Comparison of ENCODE assay signal across 9 mouse cellular contexts in the genomic region with DNA sequence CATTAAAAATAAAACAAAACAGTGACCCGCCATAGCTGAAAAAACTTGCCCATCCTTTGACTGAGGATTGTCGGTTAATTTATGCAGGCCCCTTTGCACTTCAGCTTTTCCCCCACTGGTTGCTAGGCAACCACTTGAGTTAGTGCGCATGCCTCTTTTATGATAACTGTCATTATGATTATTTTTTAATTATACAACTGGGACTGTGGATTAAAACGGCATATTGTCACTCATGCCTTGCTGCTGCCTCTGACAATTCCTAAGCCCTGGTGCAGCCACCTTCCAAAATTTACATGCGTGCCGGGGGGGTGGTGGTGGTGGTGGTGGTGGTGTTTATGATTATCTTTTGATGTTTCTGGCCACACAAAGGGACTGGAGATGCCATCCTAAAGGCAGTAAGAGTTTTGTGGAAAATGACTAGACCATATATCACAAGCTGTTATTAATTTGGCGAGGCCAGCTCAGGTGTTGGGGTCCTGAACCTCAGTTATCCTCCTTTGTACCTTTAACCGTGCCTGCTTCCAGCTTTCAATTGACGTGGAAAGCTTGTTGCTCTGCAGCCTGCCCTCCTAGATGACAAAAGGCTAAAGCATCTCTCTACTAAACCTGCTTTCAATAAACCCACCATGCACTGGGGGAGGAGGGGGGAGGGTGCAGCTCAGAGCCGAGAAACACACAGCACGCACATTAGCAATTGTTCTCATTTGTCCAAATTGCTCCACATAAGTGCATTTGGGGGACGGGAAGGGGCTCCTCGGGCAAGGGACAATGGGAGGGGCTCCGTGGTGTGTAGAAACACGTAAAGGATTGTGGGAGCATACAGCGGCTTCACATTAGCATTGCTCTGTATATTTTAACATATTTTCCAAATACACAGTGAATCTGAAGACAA.
DNase-seq lines count a peak whose midpoint lies in the region; ATAC-seq and TF ChIP-seq lines count a peak whose summit lies in the region.
"Had no signal": no experiment of that assay in that cellular context is flagged by ENCODE, and none has a peak within 500 bp of the region (broad histone marks: within the 10 kb centered on the region; RNA-seq: fewer than 3 reads in every experiment).

No protein-coding gene starts in this region.

- H3K27me3 ChIP-seq in forebrain, embryonic 11.5 days (ENCODE audit: control insufficient read depth, insufficient read depth, low read length) = no peaks in the 10 kb centered on the region
- H3K27me3 ChIP-seq in limb, embryonic 11.5 days (ENCODE audit: control insufficient read depth, insufficient read depth, low read length) = no peaks in the 10 kb centered on the region
- H3K27me3 ChIP-seq: liver, embryonic 15.5 days had no signal

- H3K9ac ChIP-seq in forebrain, embryonic 11.5 days (ENCODE audit: low read length) = peak overlapping the region; percentile 49
- peak overlapping the region; percentile 37 for H3K9ac ChIP-seq in limb, embryonic 11.5 days (ENCODE audit: low read length)
- H3K9ac ChIP-seq: liver, embryonic 15.5 days had no signal

- peak overlapping the region; percentile 95 for H3K27ac ChIP-seq in forebrain, embryonic 11.5 days (ENCODE audit: low read depth, low read length)
- no peak overlapping the region; the same call in 1 of the 2 replicates for H3K27ac ChIP-seq in limb, embryonic 11.5 days (replicated peaks; ENCODE audit: low read depth, low read length)
- 0 out of 2 replicates have a peak overlapping the region, but pooled peaks have one; percentile 48 for H3K27ac ChIP-seq in olfactory bulb, adult 2 months (ENCODE audit: insufficient read depth, low read depth, low read length)
- H3K27ac ChIP-seq: liver, embryonic 15.5 days had no signal

- WGBS in forebrain, embryonic 11.5 days = 15% methylated on average over 16 of the region's 16 CpGs
- WGBS in limb, embryonic 11.5 days = 43% methylated on average over 16 of the region's 16 CpGs
- 23% methylated on average over 16 of the region's 16 CpGs for WGBS in olfactory bulb, adult 2 months

- DNase-seq in left cerebral cortex, postnatal 4 days = peak; percentile 50
- no peak for DNase-seq in left cerebral cortex, adult 11 months (ENCODE audit: low spot score)
- DNase-seq in forebrain, embryonic 11.5 days (ENCODE audit: low spot score) = peak; percentile 69
- peak; percentile 53 for DNase-seq in limb, embryonic 11.5 days (ENCODE audit: low spot score)
- no peak for DNase-seq in heart, adult 9 months (ENCODE audit: low spot score in 2 of 2)
- DNase-seq in cerebellum, adult 11 months = no peak

- ATAC-seq in forebrain, embryonic 11.5 days (replicated peaks; ENCODE audit: low FRiP score) = peak; percentile 87
- peak; percentile 47; the same call in 1 of the 2 replicates for ATAC-seq in limb, embryonic 11.5 days (ENCODE audit: insufficient number of reproducible peaks, low FRiP score, low TSS enrichment, low read depth)
- no peak for ATAC-seq in monocyte, adult 5-6 weeks (replicated peaks; ENCODE audit: insufficient number of reproducible peaks, low FRiP score, low TSS enrichment, poor library complexity, severe bottlenecking)

- TF ChIP-seq POLR2A in olfactory bulb, adult 2 months (IDR thresholded peaks at IDR 0.05; ENCODE audit: insufficient read depth, low read depth, low read length) = no peak

- TF ChIP-seq CTCF in olfactory bulb, adult 2 months (IDR thresholded peaks at IDR 0.05; ENCODE audit: insufficient read depth, low read depth, low read length) = no peak

- H3K4me3 ChIP-seq in forebrain, embryonic 11.5 days (ENCODE audit: low read depth, low read length) = peak overlapping the region; percentile 6; the same call in 1 of the 2 replicates
- H3K4me3 ChIP-seq in limb, embryonic 11.5 days (ENCODE audit: low read depth, low read length) = no peak overlapping the region
- H3K4me3 ChIP-seq in olfactory bulb, adult 2 months (ENCODE audit: insufficient read depth, low read depth, low read length) = peak overlapping the region; percentile 46
- H3K4me3 ChIP-seq: liver, embryonic 15.5 days had no signal

- peaks cover 9% of the 10 kb centered on the region; the same call in 1 of the 2 replicates for H3K4me1 ChIP-seq in forebrain, embryonic 11.5 days (replicated peaks; ENCODE audit: control insufficient read depth, insufficient read depth, low read length)
- peaks cover 8% of the 10 kb centered on the region for H3K4me1 ChIP-seq in limb, embryonic 11.5 days (ENCODE audit: control insufficient read depth, insufficient read depth, low read length)
- peaks cover 10% of the 10 kb centered on the region for H3K4me1 ChIP-seq in olfactory bulb, adult 2 months (ENCODE audit: control insufficient read depth, insufficient read depth, low read length)
- H3K4me1 ChIP-seq: liver, embryonic 15.5 days had no signal

- H3K36me3 ChIP-seq in forebrain, embryonic 11.5 days (ENCODE audit: control insufficient read depth, insufficient read depth, low read length) = no peaks in the 10 kb centered on the region
- peaks cover 3% of the 10 kb centered on the region; the same call in 1 of the 2 replicates for H3K36me3 ChIP-seq in limb, embryonic 11.5 days (ENCODE audit: control insufficient read depth, insufficient read depth, low read length)
- H3K36me3 ChIP-seq: liver, embryonic 15.5 days had no signal

- intact Hi-C loops in left cerebral cortex, postnatal 4 days (cut with DNase I) = no loop called here

- no peaks in the 10 kb centered on the region for H3K9me3 ChIP-seq in forebrain, embryonic 11.5 days (ENCODE audit: control insufficient read depth, low read length)
- H3K9me3 ChIP-seq in limb, embryonic 11.5 days (ENCODE audit: control insufficient read depth, low read length) = no peaks in the 10 kb centered on the region
- H3K9me3 ChIP-seq: liver, embryonic 15.5 days had no signal

- peak overlapping the region; percentile 47 for H3K4me2 ChIP-seq in forebrain, embryonic 11.5 days (ENCODE audit: low read depth, low read length, severe bottlenecking)
- H3K4me2 ChIP-seq in limb, embryonic 11.5 days (ENCODE audit: low read depth, severe bottlenecking) = peak overlapping the region; percentile 10; the same call in 1 of the 2 replicates
- H3K4me2 ChIP-seq: liver, embryonic 15.5 days had no signal

Comparison
In these comparisons a context has a peak if more than half of its experiments do, and no peak if none do; other contexts are left out.
1. DNase-seq: peak in left cerebral cortex, postnatal 4 days (single experiment), forebrain, embryonic 11.5 days (single experiment) and limb, embryonic 11.5 days (single experiment); none in left cerebral cortex, adult 11 months (single experiment), heart, adult 9 months (0 of 2) and cerebellum, adult 11 months (single experiment).